Mouse (Mus musculus) neural tube, embryonic 14.5 days (tissue): ENCODE measurements at regions not wholly inside any gene's neighbourhood (a gene's known extent, or its start where the extent isn't known, plus 50 kb on each side); places are given as distances from the start of the nearest gene placed in this dataset.
"Not testable (repeated sequence)": the region's sequence is repeated elsewhere in the genome, so short reads cannot be mapped to it uniquely, and the experiment has no call there.

Experiments used
- ATAC-seq: fragments of 200-750 bp; cut with Nextera tagmentation; 2 replicates; pipeline ENCODE4 v1.8.0; 2017; ENCODE audit warnings: low read depth, mild to moderate bottlenecking, moderate TSS enrichment, moderate library complexity
- H3K27ac ChIP-seq: fragments of 300-500 bp; sonication (generic); 2 replicates; pipeline ENCODE4 v1.5.1; 2014; ENCODE audit warnings: low read depth, mild to moderate bottlenecking, control low read depth, low read length, moderate library complexity, mixed read lengths
- H3K27me3 ChIP-seq: fragments of 300-500 bp; sonication (generic); 2 replicates; pipeline ENCODE4 v1.6.1; 2014; ENCODE audit warnings: low read length; ENCODE audit not compliant: control insufficient read depth, insufficient read depth
- H3K36me3 ChIP-seq: fragments of 300-500 bp; sonication (generic); 2 replicates; pipeline ENCODE4 v1.6.1; 2014; ENCODE audit warnings: low read length, mixed read lengths; ENCODE audit not compliant: control insufficient read depth, insufficient read depth
- H3K4me1 ChIP-seq: fragments of 300-500 bp; sonication (generic); 2 replicates; pipeline ENCODE4 v1.6.1; 2014; ENCODE audit warnings: low read length; ENCODE audit not compliant: control insufficient read depth, insufficient read depth
- H3K4me2 ChIP-seq: fragments of 300-500 bp; sonication (generic); 2 replicates; pipeline ENCODE4 v1.6.1; 2014; ENCODE audit warnings: mild to moderate bottlenecking, low read depth, low read length, control low read depth
- H3K4me3 ChIP-seq: fragments of 300-500 bp; sonication (generic); 2 replicates; pipeline ENCODE4 v1.5.1; 2014; ENCODE audit warnings: low read depth, low read length, control low read depth, mixed read lengths
- H3K9ac ChIP-seq: fragments of 300-500 bp; sonication (generic); replicated peaks from 2 replicates; pipeline ENCODE4 v1.6.1; 2014; ENCODE audit warnings: low read depth, mild to moderate bottlenecking, control low read depth, low read length, mixed read lengths
- H3K9me3 ChIP-seq: fragments of 300-500 bp; sonication (generic); 2 replicates; pipeline ENCODE4 v1.6.1; 2016; ENCODE audit warnings: low read length; ENCODE audit not compliant: control insufficient read depth
- WGBS: fragments of 180-500 bp; shearing (Covaris S2); extraction: QIAGEN DNeasy Blood & Tissue Kit; methylation state at CpG from one replicate; pipeline ENCODE4 v1.1.7; 2014; 5-methylcytosine and 5-hydroxymethylcytosine counted together

- Histone ChIP-seq H3K4me3 (peak overlapping the region; percentile 60), H3K4me1 (0 out of 2 replicates have a peak, but pooled peaks cover 3% of the 10 kb centered on the region), H3K9me3 (no peaks in the 10 kb centered on the region), H3K36me3 (no peaks in the 10 kb centered on the region), H3K27ac (no peak overlapping the region), H3K27me3 (peaks cover 32% of the 10 kb centered on the region), H3K4me2 (peak overlapping the region; percentile 74), H3K9ac (peak overlapping the region; percentile 78)
- ATAC-seq, result peak; percentile 89
- WGBS, result under 1% methylated on average over 77 of the region's 77 CpGs
These were observed 87.3 kb downstream of the Crisp4 start for GRCm38 (mm10) chr1:18058211-18058971.

GRCm38 (mm10) chr1:18057646-18058210 lies 88.0 kb downstream of the Crisp4 start:
- under 1% methylated on average over 26 of the region's 26 CpGs for WGBS
- Histone ChIP-seq H3K27ac (no peak overlapping the region), H3K9ac (peak overlapping the region; percentile 78), H3K4me2 (peak overlapping the region; percentile 74), H3K27me3 (peaks cover 32% of the 10 kb centered on the region), H3K36me3 (no peaks in the 10 kb centered on the region), H3K4me1 (0 out of 2 replicates have a peak, but pooled peaks cover 3% of the 10 kb centered on the region), H3K9me3 (no peaks in the 10 kb centered on the region), H3K4me3 (peak overlapping the region; percentile 60)
- peak; percentile 55 for ATAC-seq

GRCm38 (mm10) chr1:18057003-18057402 lies 88.7 kb downstream of the Crisp4 start:
- H3K4me1 ChIP-seq, H3K9ac ChIP-seq, H3K9me3 ChIP-seq, H3K27ac ChIP-seq, ATAC-seq, H3K36me3 ChIP-seq: not testable (repeated sequence)
- 10% methylated on average over 11 of the region's 11 CpGs for WGBS
- H3K4me3 ChIP-seq, result peak overlapping the region; percentile 60
- H3K27me3 ChIP-seq, result peaks cover 32% of the 10 kb centered on the region
- H3K4me2 ChIP-seq, result peak overlapping the region; percentile 74

GRCm38 (mm10) chr1:18030226-18030625 lies 115.5 kb downstream of the Crisp4 start:
- no peaks in the 10 kb centered on the region for H3K36me3 ChIP-seq
- no peak for ATAC-seq
- no peak overlapping the region for H3K27ac ChIP-seq
- WGBS, result 55% methylated on average over 3 of the region's 3 CpGs
- H3K4me2 ChIP-seq, result no peak overlapping the region
- no peaks in the 10 kb centered on the region for H3K4me1 ChIP-seq
- H3K4me3 ChIP-seq, result no peak overlapping the region
- no peak overlapping the region for H3K9ac ChIP-seq
- no peaks in the 10 kb centered on the region for H3K9me3 ChIP-seq
- H3K27me3 ChIP-seq, result no peaks in the 10 kb centered on the region

- not testable (repeated sequence) for ATAC-seq, H3K4me2 ChIP-seq, H3K27ac ChIP-seq, H3K27me3 ChIP-seq, H3K4me3 ChIP-seq, H3K36me3 ChIP-seq, H3K9me3 ChIP-seq, H3K4me1 ChIP-seq, H3K9ac ChIP-seq
These were observed 132.8 kb downstream of the Crisp4 start for GRCm38 (mm10) chr1:18012941-18013340.

DNA sequence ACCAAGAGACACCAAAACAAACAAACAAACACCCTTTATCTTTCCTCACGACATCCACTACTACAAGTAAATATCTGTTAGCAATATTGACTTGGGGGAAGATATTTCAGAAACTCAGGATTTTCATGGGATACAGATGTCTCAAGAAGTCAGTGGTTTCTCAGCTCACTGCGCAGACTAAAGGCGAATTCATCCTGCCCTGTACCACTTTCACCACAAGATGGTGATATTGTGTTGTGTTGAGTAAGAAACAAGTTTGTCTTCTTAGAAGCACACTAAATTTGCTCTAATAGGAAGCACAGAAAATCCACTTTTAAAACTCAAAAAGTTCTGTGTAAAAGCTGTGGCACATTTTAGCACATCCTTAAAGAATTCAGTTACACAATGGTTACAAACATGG lies 165.1 kb downstream of the Crisp4 start:
- Histone ChIP-seq H3K9ac (no peak overlapping the region), H3K27ac (no peak overlapping the region), H3K4me1 (no peaks in the 10 kb centered on the region), H3K9me3 (no peaks in the 10 kb centered on the region), H3K4me3 (no peak overlapping the region), H3K36me3 (no peaks in the 10 kb centered on the region), H3K27me3 (no peaks in the 10 kb centered on the region), H3K4me2 (no peak overlapping the region)
- ATAC-seq, result peak; percentile 78; the same call in 1 of the 2 replicates
- 14% methylated on average over 3 of the region's 3 CpGs for WGBS

GRCm38 (mm10) chr1:17978086-17978485 lies 167.6 kb downstream of the Crisp4 start:
- H3K4me2 ChIP-seq, result no peak overlapping the region
- no peaks in the 10 kb centered on the region for H3K9me3 ChIP-seq
- H3K4me3 ChIP-seq, result no peak overlapping the region
- H3K9ac ChIP-seq, result no peak overlapping the region
- no peak overlapping the region for H3K27ac ChIP-seq
- no peaks in the 10 kb centered on the region for H3K27me3 ChIP-seq
- 80% methylated on average over 2 of the region's 2 CpGs for whole genome bisulfite sequencing
- no peaks in the 10 kb centered on the region for H3K4me1 ChIP-seq
- no peak for ATAC-seq
- no peaks in the 10 kb centered on the region for H3K36me3 ChIP-seq

- H3K9ac ChIP-seq, H3K27ac ChIP-seq, H3K9me3 ChIP-seq, ATAC-seq, H3K27me3 ChIP-seq, H3K4me3 ChIP-seq, H3K4me2 ChIP-seq, H3K36me3 ChIP-seq, H3K4me1 ChIP-seq: not testable (repeated sequence)
- 93% methylated on average over 13 of the region's 21 CpGs for WGBS
These were observed 188.8 kb downstream of the Crisp4 start for GRCm38 (mm10) chr1:17956881-17957280.

DNA sequence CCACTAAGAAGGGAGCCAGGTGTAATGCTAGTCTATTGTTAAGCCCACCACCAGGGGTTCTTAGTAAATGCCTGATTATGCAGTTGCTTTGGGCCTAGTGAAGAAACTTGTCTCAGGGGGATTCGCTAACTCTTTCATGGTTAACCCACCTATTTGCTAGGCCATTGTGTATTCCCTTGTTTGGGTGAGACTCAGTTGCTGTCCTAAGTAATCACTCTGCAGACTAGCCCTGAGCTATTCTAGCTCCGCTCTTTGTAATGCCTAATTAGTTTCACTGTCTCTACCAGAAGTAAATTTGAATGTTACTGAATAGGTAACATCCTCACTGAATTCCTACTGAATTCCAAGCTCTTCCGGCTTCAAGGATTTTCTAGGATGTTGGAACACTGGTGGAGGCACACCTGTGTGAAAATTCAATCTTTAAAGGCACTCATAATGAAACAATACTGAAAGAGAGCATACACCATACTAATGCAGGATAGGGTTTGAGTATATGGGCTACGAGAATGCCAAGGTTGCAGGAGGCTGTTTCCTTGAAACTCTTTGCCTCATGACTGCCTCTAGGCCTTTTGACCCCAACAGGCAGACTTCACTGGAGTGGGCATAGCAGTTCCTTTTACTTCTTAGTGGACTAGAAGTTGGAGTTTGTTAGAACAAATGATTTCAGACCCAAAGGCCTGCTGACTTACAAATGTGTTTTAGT lies 213.4 kb downstream of the Crisp4 start:
- H3K4me2 ChIP-seq, H3K9ac ChIP-seq, H3K36me3 ChIP-seq, H3K27ac ChIP-seq, H3K4me1 ChIP-seq, H3K9me3 ChIP-seq, H3K4me3 ChIP-seq, ATAC-seq, H3K27me3 ChIP-seq: not testable (repeated sequence)
- WGBS, result 74% methylated on average over 4 of the region's 4 CpGs
